Comparison of ENCODE assay signal across 27 mouse cellular contexts in the genomic region with DNA sequence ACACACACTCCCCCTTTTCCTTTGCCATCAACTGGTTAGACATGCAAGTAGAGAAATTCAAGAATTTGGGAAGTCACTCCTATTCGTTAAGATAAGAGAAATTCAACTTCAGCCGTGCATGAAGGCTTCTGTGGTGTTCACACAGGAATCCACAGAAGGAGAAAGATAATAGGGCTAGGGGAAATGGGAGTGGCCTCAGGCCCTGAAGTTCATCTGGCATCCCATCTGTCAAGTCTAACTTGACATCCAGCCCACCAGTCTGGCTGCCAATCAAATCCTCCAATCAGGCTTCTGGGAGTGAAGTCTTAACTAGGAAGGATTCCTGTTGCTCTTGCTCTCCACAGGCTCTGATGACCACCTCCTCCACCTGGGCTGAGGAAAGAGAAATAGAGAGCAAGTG. TPM values are rescaled to one million over a fixed set of nuclear protein-coding genes. Genes with fewer than 3 reads are reported as not detected.
A peak's percentile ranks its signal among the peaks of the same experiment; 100 is the strongest.
DNase-seq lines count a peak whose midpoint lies in the region; ATAC-seq and TF ChIP-seq lines count a peak whose summit lies in the region.
"Had no signal": no experiment of that assay in that cellular context is flagged by ENCODE, and none has a peak within 500 bp of the region (broad histone marks: within the 10 kb centered on the region; RNA-seq: fewer than 3 reads in every experiment).

No protein-coding gene starts in this region.

- no peaks in the 10 kb centered on the region for H3K9me3 ChIP-seq in forebrain, embryonic 15.5 days
- no peaks in the 10 kb centered on the region for H3K9me3 ChIP-seq in forebrain, embryonic 13.5 days (replicated peaks)
- H3K9me3 ChIP-seq in midbrain, postnatal 0 days (ENCODE audit: low read length) = no peaks in the 10 kb centered on the region
- H3K9me3 ChIP-seq in midbrain, embryonic 15.5 days = no peaks in the 10 kb centered on the region
- H3K9me3 ChIP-seq in kidney, embryonic 16.5 days (ENCODE audit: low read length) = no peaks in the 10 kb centered on the region
- H3K9me3 ChIP-seq: embryonic facial prominence, embryonic 10.5 days; G1E; heart, embryonic 13.5 days; hindbrain, embryonic 15.5 days had no signal

- 33% methylated on average over 2 of the region's 2 CpGs for WGBS in forebrain, embryonic 15.5 days
- WGBS in forebrain, embryonic 13.5 days = 64% methylated on average over 2 of the region's 2 CpGs
- WGBS in midbrain, postnatal 0 days = 77% methylated on average over 2 of the region's 2 CpGs
- 62% methylated on average over 2 of the region's 2 CpGs for WGBS in midbrain, embryonic 15.5 days
- WGBS in kidney, embryonic 16.5 days = 42% methylated on average over 2 of the region's 2 CpGs

- H3K36me3 ChIP-seq in forebrain, embryonic 15.5 days = no peaks in the 10 kb centered on the region
- H3K36me3 ChIP-seq in forebrain, embryonic 13.5 days (ENCODE audit: poor library complexity, severe bottlenecking) = no peaks in the 10 kb centered on the region
- H3K36me3 ChIP-seq in midbrain, postnatal 0 days (ENCODE audit: insufficient read depth, low read length) = no peaks in the 10 kb centered on the region
- no peaks in the 10 kb centered on the region for H3K36me3 ChIP-seq in midbrain, embryonic 15.5 days (replicated peaks)
- no peaks in the 10 kb centered on the region for H3K36me3 ChIP-seq in kidney, embryonic 16.5 days (ENCODE audit: insufficient read depth, low read length)
- H3K36me3 ChIP-seq: embryonic facial prominence, embryonic 10.5 days; G1E; heart, embryonic 13.5 days; hindbrain, embryonic 15.5 days had no signal

- ATAC-seq in forebrain, embryonic 15.5 days (replicated peaks) = no peak
- ATAC-seq in forebrain, embryonic 13.5 days = no peak
- ATAC-seq in midbrain, postnatal 0 days (ENCODE audit: low FRiP score) = no peak
- ATAC-seq in midbrain, embryonic 15.5 days (replicated peaks) = no peak
- ATAC-seq in kidney, embryonic 16.5 days (ENCODE audit: low FRiP score, low TSS enrichment) = no peak
- ATAC-seq: activated CD4-positive, CD25-positive, alpha-beta regulatory T cell, adult 4 months; CD4-positive, CD25-positive, alpha-beta regulatory T cell, adult 4 months; Patski had no signal

- no peak for TF ChIP-seq CTCF in midbrain, postnatal 0 days (IDR thresholded peaks at IDR 0.05)

- H3K4me2 ChIP-seq in forebrain, embryonic 15.5 days (replicated peaks) = no peak overlapping the region
- H3K4me2 ChIP-seq in forebrain, embryonic 13.5 days = no peak overlapping the region
- H3K4me2 ChIP-seq in midbrain, postnatal 0 days (ENCODE audit: low read depth, low read length, poor library complexity, severe bottlenecking) = no peak overlapping the region
- H3K4me2 ChIP-seq in midbrain, embryonic 15.5 days = no peak overlapping the region
- H3K4me2 ChIP-seq in kidney, embryonic 16.5 days (replicated peaks; ENCODE audit: low read depth, low read length) = no peak overlapping the region
- H3K4me2 ChIP-seq: heart, embryonic 13.5 days; hindbrain, embryonic 15.5 days had no signal

- no peak overlapping the region for H3K9ac ChIP-seq in forebrain, embryonic 15.5 days (replicated peaks)
- no peak overlapping the region for H3K9ac ChIP-seq in forebrain, embryonic 13.5 days
- no peak overlapping the region for H3K9ac ChIP-seq in midbrain, postnatal 0 days (replicated peaks; ENCODE audit: low read length, poor library complexity, severe bottlenecking)
- no peak overlapping the region for H3K9ac ChIP-seq in midbrain, embryonic 15.5 days
- H3K9ac ChIP-seq in kidney, embryonic 16.5 days (replicated peaks; ENCODE audit: low read length) = no peak overlapping the region
- H3K9ac ChIP-seq: heart, embryonic 13.5 days; hindbrain, embryonic 15.5 days had no signal

- H3K4me3 ChIP-seq in forebrain, embryonic 15.5 days = no peak overlapping the region
- H3K4me3 ChIP-seq in forebrain, embryonic 13.5 days = no peak overlapping the region
- no peak overlapping the region for H3K4me3 ChIP-seq in midbrain, postnatal 0 days (ENCODE audit: low read depth, low read length)
- H3K4me3 ChIP-seq in midbrain, embryonic 15.5 days = no peak overlapping the region
- H3K4me3 ChIP-seq in kidney, embryonic 16.5 days (ENCODE audit: low read length) = no peak overlapping the region
- H3K4me3 ChIP-seq: embryonic facial prominence, embryonic 10.5 days; heart, embryonic 13.5 days; hindbrain, embryonic 15.5 days had no signal

- H3K27ac ChIP-seq in forebrain, embryonic 15.5 days (replicated peaks) = peak overlapping the region; percentile 85; the same call in 1 of the 2 replicates
- H3K27ac ChIP-seq in forebrain, embryonic 13.5 days = no peak overlapping the region
- H3K27ac ChIP-seq in midbrain, postnatal 0 days (ENCODE audit: low read depth, low read length) = no peak overlapping the region
- no peak overlapping the region for H3K27ac ChIP-seq in midbrain, embryonic 15.5 days
- no peak overlapping the region for H3K27ac ChIP-seq in kidney, embryonic 16.5 days (ENCODE audit: low read length)
- H3K27ac ChIP-seq: heart, embryonic 13.5 days; hindbrain, embryonic 15.5 days had no signal

- H3K27me3 ChIP-seq in forebrain, embryonic 15.5 days = no peaks in the 10 kb centered on the region
- H3K27me3 ChIP-seq in forebrain, embryonic 13.5 days = no peaks in the 10 kb centered on the region
- no peaks in the 10 kb centered on the region for H3K27me3 ChIP-seq in midbrain, postnatal 0 days (ENCODE audit: insufficient read depth, low read length)
- no peaks in the 10 kb centered on the region for H3K27me3 ChIP-seq in midbrain, embryonic 15.5 days (replicated peaks)
- H3K27me3 ChIP-seq in kidney, embryonic 16.5 days (ENCODE audit: insufficient read depth, low read length) = no peaks in the 10 kb centered on the region
- H3K27me3 ChIP-seq: heart, embryonic 13.5 days; hindbrain, embryonic 15.5 days; Patski had no signal

- peak; percentile 73 to 82 for DNase-seq in cerebellum, postnatal 10 days
- no peak for DNase-seq in cerebellum, adult 8-10 months
- peak; percentile 43 for DNase-seq in midbrain, postnatal 0 days (ENCODE audit: low spot score)
- DNase-seq: adrenal gland, postnatal 14 days; B cell, adult 2 months; cerebellum, adult 18-20 months; cerebellum, postnatal 36 days; gastrocnemius, postnatal 25 days; heart, postnatal 36 days; kidney, adult 11 months had no signal

- H3K4me1 ChIP-seq in forebrain, embryonic 15.5 days = peaks cover 34% of the 10 kb centered on the region
- H3K4me1 ChIP-seq in forebrain, embryonic 13.5 days = peaks cover 35% of the 10 kb centered on the region
- H3K4me1 ChIP-seq in midbrain, postnatal 0 days (ENCODE audit: insufficient read depth, low read length) = no peaks in the 10 kb centered on the region; the same call in 1 of the 2 replicates
- H3K4me1 ChIP-seq in midbrain, embryonic 15.5 days = peaks cover 20% of the 10 kb centered on the region
- H3K4me1 ChIP-seq in kidney, embryonic 16.5 days (ENCODE audit: insufficient read depth, low read length) = peaks cover 7% of the 10 kb centered on the region; the same call in 1 of the 2 replicates

RNA-seq across cellular contexts. Expression of a gene that starts 22.0 kb away (rescaled TPM):
- polyA plus RNA-seq in forebrain, embryonic 15.5 days (2015; fragmentation: Nextera tagmentation; extraction: Ambion mirVana) = 0.31 and 0.55 TPM in 2 replicates
- polyA plus RNA-seq in forebrain, embryonic 13.5 days (2015; fragmentation: Nextera tagmentation; extraction: Ambion mirVana) = 0.34 and 0.50 TPM in 2 replicates
- total RNA-seq in midbrain, postnatal 0 days (2014; rRNA removed) = 0.11 and 0.28 TPM in 2 replicates
- polyA plus RNA-seq in midbrain, postnatal 0 days (2015; fragmentation: Nextera tagmentation; extraction: Ambion mirVana) = 0.50 and 0.93 TPM in 2 replicates
- 0.54 and 0.59 TPM in 2 replicates for polyA plus RNA-seq in midbrain, embryonic 15.5 days (2015; fragmentation: Nextera tagmentation; extraction: Ambion mirVana)
- polyA plus RNA-seq in kidney, embryonic 16.5 days (2015; fragmentation: Nextera tagmentation; extraction: Ambion mirVana) = 1.8 and 2.3 TPM in 2 replicates

RNA-seq across cellular contexts. Expression of a gene that starts 46.5 kb away (rescaled TPM):
- not detected in 2 replicates for polyA plus RNA-seq in forebrain, embryonic 15.5 days (2015; fragmentation: Nextera tagmentation; extraction: Ambion mirVana)
- polyA plus RNA-seq in forebrain, embryonic 13.5 days (2015; fragmentation: Nextera tagmentation; extraction: Ambion mirVana) = 0.19 TPM in 1 of 2 replicates, not detected in the other
- not detected in 2 replicates for total RNA-seq in midbrain, postnatal 0 days (2014; rRNA removed)
- not detected in 2 replicates for polyA plus RNA-seq in midbrain, postnatal 0 days (2015; fragmentation: Nextera tagmentation; extraction: Ambion mirVana)
- polyA plus RNA-seq in midbrain, embryonic 15.5 days (2015; fragmentation: Nextera tagmentation; extraction: Ambion mirVana) = not detected in 2 replicates
- polyA plus RNA-seq in kidney, embryonic 16.5 days (2015; fragmentation: Nextera tagmentation; extraction: Ambion mirVana) = 0.35 TPM in 1 of 2 replicates, not detected in the other
- total RNA-seq: adrenal gland, adult 18-20 months; adrenal gland, postnatal 14 days; G1E; gastrocnemius, adult 18-20 months; gastrocnemius, postnatal 25 days; granulocyte monocyte progenitor cell, adult 5-6 weeks; heart, adult 8-10 months; heart, postnatal 36 days had no signal
- polyA plus RNA-seq: activated CD4-positive, CD25-positive, alpha-beta regulatory T cell, adult 4 months; CD4-positive, CD25-positive, alpha-beta regulatory T cell, adult 4 months; embryonic facial prominence, embryonic 10.5 days; embryonic facial prominence, embryonic 14.5 days; G1E; hindbrain, embryonic 11.5 days; hindbrain, embryonic 15.5 days; Patski had no signal

RNA-seq across cellular contexts. Expression of a gene that starts 49.5 kb away (rescaled TPM):
- 34.2 and 34.9 TPM in 2 replicates for polyA plus RNA-seq in forebrain, embryonic 15.5 days (2015; fragmentation: Nextera tagmentation; extraction: Ambion mirVana)
- 34.8 and 37.2 TPM in 2 replicates for polyA plus RNA-seq in forebrain, embryonic 13.5 days (2015; fragmentation: Nextera tagmentation; extraction: Ambion mirVana)
- total RNA-seq in midbrain, postnatal 0 days (2014; rRNA removed) = 23.7 and 28.6 TPM in 2 replicates
- polyA plus RNA-seq in midbrain, postnatal 0 days (2015; fragmentation: Nextera tagmentation; extraction: Ambion mirVana) = 25.9 and 28.1 TPM in 2 replicates
- polyA plus RNA-seq in midbrain, embryonic 15.5 days (2015; fragmentation: Nextera tagmentation; extraction: Ambion mirVana) = 32.4 and 35.3 TPM in 2 replicates
- polyA plus RNA-seq in kidney, embryonic 16.5 days (2015; fragmentation: Nextera tagmentation; extraction: Ambion mirVana) = 29.9 TPM in 2 replicates

RNA-seq across cellular contexts. Expression of a gene that starts 49.6 kb away (rescaled TPM):
- 14.7 and 15.5 TPM in 2 replicates for polyA plus RNA-seq in forebrain, embryonic 15.5 days (2015; fragmentation: Nextera tagmentation; extraction: Ambion mirVana)
- 14.2 and 14.4 TPM in 2 replicates for polyA plus RNA-seq in forebrain, embryonic 13.5 days (2015; fragmentation: Nextera tagmentation; extraction: Ambion mirVana)
- 11.2 and 12.4 TPM in 2 replicates for total RNA-seq in midbrain, postnatal 0 days (2014; rRNA removed)
- polyA plus RNA-seq in midbrain, postnatal 0 days (2015; fragmentation: Nextera tagmentation; extraction: Ambion mirVana) = 13.2 and 14.7 TPM in 2 replicates
- 13.5 and 14.0 TPM in 2 replicates for polyA plus RNA-seq in midbrain, embryonic 15.5 days (2015; fragmentation: Nextera tagmentation; extraction: Ambion mirVana)
- polyA plus RNA-seq in kidney, embryonic 16.5 days (2015; fragmentation: Nextera tagmentation; extraction: Ambion mirVana) = 16.3 and 17.7 TPM in 2 replicates
